Mouse (Mus musculus) heart, postnatal 14 days (tissue): ENCODE measurements at regions not wholly inside any gene's neighbourhood (a gene's known extent, or its start where the extent isn't known, plus 50 kb on each side); places are given as distances from the start of the nearest gene placed in this dataset.

Experiments
- DNase-seq, 2 experiments: peaks; one replicate each; pipeline ENCODE4 v3.0.0; 2021 to 2022
- intact Hi-C: fragments of 180-260 bp; cut with DNase I; formaldehyde crosslinking; loops from one replicate; pipeline ENCODE4 v1.15.1; 2025

DNA sequence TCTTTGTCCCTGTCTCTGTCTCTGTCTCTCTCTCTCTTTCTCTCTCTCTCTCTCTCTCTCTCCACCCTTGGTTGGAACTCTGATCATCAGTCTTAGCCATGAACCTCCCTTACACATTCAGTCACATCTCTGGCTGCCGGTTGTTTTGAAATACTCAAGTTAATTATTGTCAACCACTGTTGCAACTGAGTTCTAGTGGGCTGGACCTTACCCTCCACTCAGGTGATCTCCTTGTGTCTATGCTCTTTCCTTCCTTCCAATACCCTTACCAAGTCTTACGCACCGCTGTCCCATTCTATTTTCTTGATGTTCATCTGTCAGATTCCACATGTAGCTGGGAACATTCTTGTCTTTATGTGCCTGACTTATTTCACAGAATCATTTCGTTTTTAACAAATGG, 119.2 kb upstream of the Slc22a23 start:
- DNase-seq = no peak
- intact Hi-C loops = no loop called here

DNA sequence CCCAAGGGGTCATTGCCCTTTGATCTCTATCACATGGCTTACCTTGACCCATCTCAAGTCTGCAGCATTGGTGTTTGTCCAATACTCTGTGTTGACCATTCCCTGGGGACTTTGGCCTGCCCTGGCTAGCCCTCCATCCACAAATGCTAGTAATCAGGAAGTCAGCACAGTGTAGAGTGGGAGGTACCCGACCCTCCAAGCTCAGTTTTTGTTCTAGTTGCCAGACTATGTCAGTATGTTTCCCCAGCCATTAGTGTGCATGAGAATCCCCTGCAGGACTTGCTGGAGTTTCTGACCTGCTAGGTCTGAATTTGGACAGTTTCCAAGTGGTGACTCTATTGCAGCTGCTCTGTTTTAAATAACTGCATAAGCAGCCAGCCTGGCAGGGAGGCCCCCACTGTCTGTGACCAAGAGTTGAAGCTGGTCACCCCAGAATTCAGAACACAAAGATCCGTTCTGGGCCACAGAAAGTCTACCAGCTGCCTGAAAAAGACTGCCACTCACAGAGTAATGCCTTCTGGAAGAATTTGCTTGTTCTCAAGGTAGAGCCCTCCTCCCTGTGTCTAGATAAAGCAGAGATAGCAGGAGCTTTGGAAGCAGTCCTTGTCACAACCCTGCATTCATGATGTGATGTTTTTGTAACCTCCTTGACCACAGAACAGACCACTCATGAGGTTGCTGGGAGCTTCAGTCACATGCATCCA, 118.0 kb upstream of the Slc22a23 start:
- intact Hi-C loops = no loop called here
- DNase-seq = peak in 1 of 2 experiments; percentile 10

DNA sequence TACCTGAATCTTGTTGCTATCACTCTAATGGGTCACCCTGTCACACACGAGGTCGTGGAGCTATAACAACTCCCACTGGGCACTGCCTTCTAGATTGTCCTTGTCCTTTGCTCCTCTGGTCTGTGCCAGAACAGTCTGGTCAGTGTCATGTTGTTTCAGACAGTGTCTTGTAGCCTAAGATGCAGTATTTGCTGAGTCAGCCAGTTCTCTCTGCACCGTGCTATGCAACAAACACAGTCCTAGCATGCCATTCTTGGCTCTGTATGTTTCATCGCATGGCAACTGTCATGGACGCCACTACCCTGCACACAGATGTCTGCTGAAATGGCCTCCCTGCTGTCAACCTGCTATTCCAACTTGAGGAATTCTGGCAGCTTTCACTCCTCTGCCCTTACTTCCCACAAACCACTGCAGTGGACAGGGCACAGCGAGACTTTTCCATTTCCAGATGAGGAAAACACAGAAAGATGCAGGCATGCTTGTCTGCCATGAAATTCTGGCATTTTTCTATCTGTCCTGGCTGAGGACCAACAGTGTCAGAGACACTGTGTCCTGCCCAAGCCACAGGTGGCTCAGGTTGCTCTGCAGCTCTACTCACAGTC, 117.3 kb upstream of the Slc22a23 start:
- intact Hi-C loops = no loop called here
- no peak for DNase-seq

DNA sequence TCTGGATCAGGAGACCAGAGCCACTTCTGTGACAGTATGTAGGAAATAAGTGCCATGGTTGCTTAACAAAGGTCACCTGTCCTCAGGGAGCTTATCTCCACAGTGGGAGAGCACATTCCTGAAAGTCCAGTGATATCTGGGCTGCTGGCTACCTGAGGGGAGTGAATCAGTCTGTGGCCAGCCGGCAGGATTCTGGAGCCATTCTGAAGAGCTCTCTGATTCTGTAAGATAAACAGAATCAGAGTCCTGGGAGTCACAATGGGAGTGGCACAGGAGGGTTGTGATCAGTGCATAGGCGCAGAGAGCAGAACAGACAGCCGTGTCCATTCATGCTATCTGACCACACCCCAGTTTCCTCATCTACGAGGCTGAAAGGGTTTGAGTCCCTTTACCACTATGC, 116.0 kb upstream of the Slc22a23 start:
- no peak for DNase-seq
- intact Hi-C loops = no loop called here

DNA sequence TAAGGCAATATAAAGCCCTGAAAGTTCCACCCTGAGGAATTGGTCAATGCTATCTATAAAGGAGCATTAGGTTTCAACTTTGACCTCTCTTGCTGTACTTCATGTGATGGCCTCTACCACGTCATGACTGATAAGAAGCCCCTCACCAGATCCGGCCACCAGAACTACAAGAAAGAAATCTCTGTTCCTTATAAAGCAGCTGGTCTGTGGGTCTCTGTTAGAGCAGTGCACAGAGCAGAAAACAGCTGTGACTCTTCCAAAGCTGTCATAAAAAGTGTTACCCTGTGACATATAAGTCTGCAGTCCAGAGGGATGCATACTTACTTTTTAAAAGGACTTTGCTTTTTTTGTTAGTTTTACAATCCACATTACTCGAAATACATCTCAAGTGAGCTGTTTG, 111.1 kb upstream of the Slc22a23 start:
- no peak for DNase-seq
- intact Hi-C loops = no loop called here

DNA sequence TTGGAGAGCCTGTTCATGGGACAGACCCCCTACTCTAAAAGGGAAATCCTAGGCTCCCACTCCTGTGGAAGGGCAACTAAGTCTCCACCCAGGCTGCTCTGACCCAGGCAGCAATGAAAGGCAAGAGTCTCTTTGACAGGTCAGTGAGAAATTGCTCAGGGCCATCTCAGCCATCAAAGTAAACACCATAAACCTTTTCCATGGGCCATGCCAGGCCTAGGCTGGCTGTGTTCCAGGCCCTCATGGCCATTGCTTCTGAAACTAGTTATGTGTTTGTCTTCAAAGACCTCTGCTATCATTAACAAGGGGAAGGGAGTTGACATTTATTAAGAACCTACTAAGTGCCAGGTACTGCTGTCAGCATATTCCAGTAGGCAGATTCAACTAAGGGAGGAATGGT, 101.8 kb upstream of the Slc22a23 start:
- intact Hi-C loops = no loop called here
- no peak for DNase-seq

GRCm38 (mm10) chr13:34446327-34446726, 101.3 kb upstream of the Slc22a23 start:
- intact Hi-C loops = no loop called here

GRCm38 (mm10) chr13:34441347-34441746, 96.4 kb upstream of the Slc22a23 start:
- DNase-seq = no peak
- intact Hi-C loops = no loop called here

More at GRCm38 (mm10) chr13:34446327-34446726, 101.3 kb upstream of the Slc22a23 start:
- no peak for DNase-seq

GRCm38 (mm10) chr13:34427527-34427926, 82.5 kb upstream of the Slc22a23 start:
- intact Hi-C loops = no loop called here
- DNase-seq = no peak

GRCm38 (mm10) chr13:34424921-34425320, 79.9 kb upstream of the Slc22a23 start:
- DNase-seq = no peak
- intact Hi-C loops = no loop called here

- DNase-seq = no peak
- intact Hi-C loops = no loop called here
Measured at GRCm38 (mm10) chr13:34421644-34422043, 76.7 kb upstream of the Slc22a23 start.

DNA sequence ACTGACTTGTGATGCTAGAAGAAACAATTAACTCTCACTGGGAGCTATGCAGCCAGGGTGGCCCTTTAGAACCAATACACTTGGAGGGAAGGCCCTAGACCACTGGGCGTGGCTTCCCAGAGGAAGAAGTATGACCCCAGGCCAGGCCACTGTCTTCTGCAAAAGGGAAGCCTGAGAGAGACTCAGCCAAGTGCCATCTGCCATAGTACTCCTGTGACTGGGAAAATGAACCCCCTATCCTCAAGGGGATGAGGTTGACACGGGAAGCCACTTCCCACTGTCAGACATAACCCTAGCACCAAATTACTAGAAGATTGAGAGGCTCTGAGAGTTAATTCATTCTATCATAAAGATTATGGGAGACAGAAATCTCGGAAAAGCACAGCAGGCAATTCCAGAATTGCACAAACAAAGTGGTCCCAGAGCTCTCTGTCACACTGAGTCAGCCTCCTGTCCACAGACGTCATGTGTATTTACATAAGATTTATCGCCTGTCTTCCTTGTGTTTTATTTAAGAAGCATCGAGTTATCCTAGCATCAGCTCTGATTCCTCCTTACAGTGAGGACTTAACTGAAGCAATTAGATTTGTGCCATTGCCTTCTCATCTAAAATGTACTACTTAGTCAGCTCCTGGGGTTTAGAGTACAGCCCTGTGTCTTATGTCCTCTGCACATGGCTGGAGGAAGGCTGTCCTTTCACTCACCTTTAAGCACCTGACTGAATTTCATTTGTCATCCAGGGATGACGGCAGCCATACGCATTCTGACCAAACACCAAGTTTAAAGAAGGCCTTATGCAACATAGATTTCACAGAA, 75.6 kb upstream of the Slc22a23 start:
- intact Hi-C loops = no loop called here

DNA sequence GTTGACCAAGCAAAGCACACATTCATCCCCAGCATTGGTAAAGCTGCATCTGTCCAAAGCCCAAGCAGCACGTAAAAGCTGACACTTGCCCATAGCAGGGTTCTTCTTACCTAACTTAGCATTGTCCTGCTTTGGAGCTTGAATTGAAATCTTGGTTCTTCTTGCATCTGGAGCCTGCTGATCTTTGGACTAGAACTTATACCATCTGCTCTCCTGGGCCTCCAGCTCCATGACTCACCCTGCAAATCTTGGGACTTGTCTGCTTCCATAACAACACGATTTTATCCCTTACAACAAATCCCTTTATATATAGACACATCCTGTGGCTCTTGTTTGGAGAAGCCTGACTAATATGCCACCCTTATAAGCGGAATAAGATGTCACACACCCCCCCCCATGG, 74.1 kb upstream of the Slc22a23 start:
- intact Hi-C loops = no loop called here
- no peak for DNase-seq

More for the DNA sequence above, 75.6 kb upstream of the Slc22a23 start:
- DNase-seq = no peak

DNA sequence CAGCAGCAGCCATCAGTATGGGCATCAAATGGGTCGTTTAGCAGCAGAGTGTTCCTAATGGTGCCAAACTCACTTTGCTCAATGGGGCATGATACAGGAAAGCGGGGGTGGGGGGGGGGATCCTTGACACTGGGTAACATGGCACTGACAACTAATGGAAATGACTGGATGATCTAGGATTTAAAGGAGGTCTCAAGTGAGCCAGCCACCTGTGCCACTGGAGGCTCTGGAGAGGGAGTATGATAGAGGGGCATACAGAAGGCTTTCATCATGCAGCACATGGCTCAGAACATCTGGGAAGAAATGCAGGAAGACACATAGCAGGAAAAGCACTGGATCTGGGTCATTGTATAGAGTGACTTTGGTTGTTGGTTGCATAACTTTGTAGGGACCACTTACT, 71.6 kb upstream of the Slc22a23 start:
- intact Hi-C loops = no loop called here
- DNase-seq = no peak

DNA sequence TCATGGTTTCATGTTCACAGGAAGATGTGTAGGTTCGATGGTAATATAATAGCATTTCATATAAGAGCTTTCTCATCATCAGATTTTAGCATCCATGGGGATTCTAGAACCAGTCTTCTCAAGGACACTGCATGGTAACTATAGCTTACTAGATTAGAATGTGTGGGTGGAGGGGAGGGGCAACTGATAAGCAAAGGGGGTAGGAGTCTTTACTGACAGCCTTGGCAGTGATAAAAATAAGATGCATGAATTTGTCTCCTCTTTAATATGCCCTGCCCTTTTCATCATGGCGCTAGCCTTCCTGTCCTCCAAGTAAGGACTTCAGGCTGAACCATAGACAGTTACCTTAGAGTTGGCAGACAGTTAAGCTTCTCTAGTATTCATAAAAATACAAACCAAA, 69.6 kb upstream of the Slc22a23 start:
- intact Hi-C loops = no loop called here
- no peak for DNase-seq

DNA sequence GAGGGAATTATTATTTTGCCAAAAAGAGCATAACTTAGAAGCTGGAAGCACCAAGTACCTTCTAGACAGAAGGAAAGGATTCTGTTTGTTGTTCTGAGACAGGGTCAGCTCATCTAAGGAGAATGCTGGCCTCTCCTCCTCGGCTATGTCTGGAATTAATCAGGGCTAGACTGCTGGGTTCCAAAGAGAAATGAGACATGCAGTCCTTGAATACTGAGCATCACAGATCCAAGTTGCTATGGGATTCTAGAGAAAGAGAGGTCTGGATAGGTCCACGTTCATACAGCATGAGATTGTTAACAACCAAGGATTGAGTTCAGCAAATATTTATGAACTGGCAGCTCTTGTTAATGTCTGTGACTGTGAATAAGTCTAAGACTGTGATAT, 63.7 kb upstream of the Slc22a23 start:
- no peak for DNase-seq
- intact Hi-C loops = no loop called here

- peak; percentile 15 to 18 for DNase-seq
- intact Hi-C loops = no loop called here
Measured at GRCm38 (mm10) chr13:34408007-34408668, 63.2 kb upstream of the Slc22a23 start.

DNA sequence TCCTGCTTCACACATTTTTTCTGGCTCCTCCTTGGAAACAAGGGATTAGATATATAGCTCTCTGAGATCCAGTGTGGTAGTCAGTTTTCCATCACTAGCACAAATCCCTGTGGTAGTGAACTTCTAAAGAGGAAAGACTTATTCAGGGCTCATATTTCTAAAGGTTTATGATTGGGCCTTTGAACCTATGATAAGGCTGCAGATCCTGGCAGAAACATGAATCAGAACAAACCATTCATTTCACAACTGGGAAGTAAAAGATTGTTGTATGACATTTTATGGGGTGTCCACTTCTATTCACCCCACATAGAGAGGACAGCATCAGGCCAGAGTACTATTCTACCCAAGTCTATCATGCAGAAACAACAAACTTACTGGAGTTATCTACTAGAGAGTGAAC, 61.3 kb upstream of the Slc22a23 start:
- DNase-seq = no peak
- intact Hi-C loops = no loop called here

GRCm38 (mm10) chr13:34402631-34403030, 57.6 kb upstream of the Slc22a23 start:
- DNase-seq = no peak
- intact Hi-C loops = no loop called here

- no peak for DNase-seq
- intact Hi-C loops = no loop called here
Measured at GRCm38 (mm10) chr13:34401031-34401430, 56.0 kb upstream of the Slc22a23 start.

- no peak for DNase-seq
- intact Hi-C loops = no loop called here
Measured at GRCm38 (mm10) chr13:34398847-34399246, 53.9 kb upstream of the Slc22a23 start.
